13 mouse cellular contexts compared by ENCODE assay signal in genomic region chr10:40190871-40191270, GRCm38 (mm10). TPM values are rescaled to one million over a fixed set of nuclear protein-coding genes. Genes with fewer than 3 reads are reported as not detected.
A peak's percentile ranks its signal among the peaks of the same experiment; 100 is the strongest.
DNase-seq lines count a peak whose midpoint lies in the region; ATAC-seq and TF ChIP-seq lines count a peak whose summit lies in the region.
"Had no signal": no experiment of that assay in that cellular context is flagged by ENCODE, and none has a peak within 500 bp of the region (broad histone marks: within the 10 kb centered on the region; RNA-seq: fewer than 3 reads in every experiment).

No protein-coding gene starts in this region.

- TF ChIP-seq POLR2A in lung, adult 2 months (IDR thresholded peaks at IDR 0.05; ENCODE audit: borderline replicate concordance, extremely low read depth, low read depth, low read length), result no peak
- no peak for TF ChIP-seq POLR2A in bone marrow, adult 2 months (IDR thresholded peaks at IDR 0.05; ENCODE audit: borderline replicate concordance, control insufficient read depth, low read depth, low read length)

- WGBS in lung, adult 2 months, result 61% methylated on average over 8 of the region's 8 CpGs
- WGBS in bone marrow, adult 2 months, result 20% methylated on average over 8 of the region's 8 CpGs
- WGBS in liver, embryonic 12.5 days (ENCODE audit: insufficient replicate concordance), result 47% methylated on average over 8 of the region's 8 CpGs

- H3K9me3 ChIP-seq in liver, embryonic 12.5 days (replicated peaks), result no peaks in the 10 kb centered on the region
- H3K9me3 ChIP-seq: intestine, embryonic 15.5 days; neural tube, embryonic 13.5 days had no signal

- peak overlapping the region; percentile 67 for H3K4me2 ChIP-seq in liver, embryonic 12.5 days

- no peak overlapping the region for H3K4me3 ChIP-seq in lung, adult 2 months (replicated peaks; ENCODE audit: extremely low read depth, low read depth, low read length)
- peak overlapping the region; percentile 9 for H3K4me3 ChIP-seq in bone marrow, adult 2 months (replicated peaks; ENCODE audit: control insufficient read depth, low read depth, low read length)
- H3K4me3 ChIP-seq in liver, embryonic 12.5 days, result peak overlapping the region; percentile 34; the same call in 1 of the 2 replicates

- H3K27me3 ChIP-seq in liver, embryonic 12.5 days (replicated peaks), result peaks cover 23% of the 10 kb centered on the region
- H3K27me3 ChIP-seq: intestine, embryonic 15.5 days; neural tube, embryonic 13.5 days had no signal

- no peak for ATAC-seq in liver, embryonic 12.5 days
- ATAC-seq in erythroid progenitor cell, adult 5-6 weeks (replicated peaks; ENCODE audit: low FRiP score, poor library complexity, severe bottlenecking), result no peak
- ATAC-seq: forebrain, embryonic 16.5 days; intestine, embryonic 15.5 days had no signal

- H3K4me1 ChIP-seq in lung, adult 2 months (ENCODE audit: control insufficient read depth, insufficient read depth, low read length), result no peaks in the 10 kb centered on the region
- H3K4me1 ChIP-seq in bone marrow, adult 2 months (ENCODE audit: control insufficient read depth, insufficient read depth, low read length), result peaks cover 7% of the 10 kb centered on the region; the same call in 1 of the 2 replicates
- peaks cover 36% of the 10 kb centered on the region for H3K4me1 ChIP-seq in liver, embryonic 12.5 days
- H3K4me1 ChIP-seq: intestine, embryonic 15.5 days had no signal

- no peaks in the 10 kb centered on the region for H3K36me3 ChIP-seq in liver, embryonic 12.5 days
- H3K36me3 ChIP-seq: intestine, embryonic 15.5 days; neural tube, embryonic 13.5 days had no signal

- TF ChIP-seq CTCF in lung, adult 2 months (IDR thresholded peaks at IDR 0.05; ENCODE audit: insufficient read depth, low read length), result 0 out of 2 replicates have a peak, but pooled peaks have one; percentile 6
- peak; percentile 35; the same call in 1 of the 2 replicates for TF ChIP-seq CTCF in bone marrow, adult 2 months (IDR thresholded peaks at IDR 0.05; ENCODE audit: control insufficient read depth, insufficient read depth, low read length)

- H3K9ac ChIP-seq in liver, embryonic 12.5 days, result peak overlapping the region; percentile 45; the same call in 1 of the 2 replicates
- H3K9ac ChIP-seq: neural tube, embryonic 13.5 days had no signal

- DNase-seq in lung, adult 2 months, result no peak
- no peak for DNase-seq in lung, postnatal 14 days
- DNase-seq in thymus, postnatal 0 days (ENCODE audit: low spot score), result peak; percentile 58
- no peak for DNase-seq in frontal cortex, postnatal 14 days (ENCODE audit: low spot score in 2 of 2)
- no peak for DNase-seq in layer of hippocampus, postnatal 25 days (ENCODE audit: extremely low spot score in 1 of 2, low spot score in 1 of 2)
- DNase-seq: adrenal gland, postnatal 10 days had no signal

- no peak overlapping the region for H3K27ac ChIP-seq in bone marrow, adult 2 months (ENCODE audit: control insufficient read depth, insufficient read depth, low read depth, low read length, poor library complexity)
- H3K27ac ChIP-seq in liver, embryonic 12.5 days, result no peak overlapping the region
- H3K27ac ChIP-seq: intestine, embryonic 15.5 days; macrophage; neural tube, embryonic 13.5 days had no signal

RNA-seq across cellular contexts. Expression of gene Slc16a10, which starts 48.8 kb away (rescaled TPM):
- 11.3 and 20.7 TPM in 2 replicates for polyA plus RNA-seq in lung, adult 2 months (2012; rRNA removed)
- polyA plus RNA-seq in bone marrow, adult 2 months (2011; ENCODE audit: insufficient read depth, insufficient read length, low replicate concordance, missing spikeins), result 24.6 and 48.9 TPM in 2 replicates
- polyA plus RNA-seq in liver, embryonic 12.5 days (2016; fragmentation: Nextera tagmentation; extraction: Ambion mirVana), result 93.9 and 99.9 TPM in 2 replicates
- 26.5 and 31.2 TPM in 2 replicates for polyA plus RNA-seq in thymus, postnatal 0 days (2015; fragmentation: Nextera tagmentation; extraction: Ambion mirVana)
- total RNA-seq in erythroid progenitor cell, adult 5-6 weeks (2015; ENCODE audit: low replicate concordance), result 431 and 444 TPM in 2 replicates
- 329 and 368 TPM in 2 replicates for total RNA-seq in erythroid progenitor cell, adult 5-6 weeks (2017; ENCODE audit: low replicate concordance)
- 1 to 10 TPM; 2.9 to 3.1 TPM for total RNA-seq in layer of hippocampus, postnatal 25 days (2021)

RNA-seq across cellular contexts. Expression of gene Rpf2, which starts 56.0 kb away (rescaled TPM):
- 1.5 and 2.2 TPM in 2 replicates for polyA plus RNA-seq in lung, adult 2 months (2012; rRNA removed)
- 35.0 and 54.0 TPM in 2 replicates for polyA plus RNA-seq in bone marrow, adult 2 months (2011; ENCODE audit: insufficient read depth, insufficient read length, low replicate concordance, missing spikeins)
- 71.2 and 72.4 TPM in 2 replicates for polyA plus RNA-seq in liver, embryonic 12.5 days (2016; fragmentation: Nextera tagmentation; extraction: Ambion mirVana)
- polyA plus RNA-seq in thymus, postnatal 0 days (2015; fragmentation: Nextera tagmentation; extraction: Ambion mirVana), result 94.7 and 98.0 TPM in 2 replicates
- total RNA-seq in erythroid progenitor cell, adult 5-6 weeks (2015; ENCODE audit: low replicate concordance), result 13.0 and 15.5 TPM in 2 replicates
- 18.4 and 19.4 TPM in 2 replicates for total RNA-seq in erythroid progenitor cell, adult 5-6 weeks (2017; ENCODE audit: low replicate concordance)
- 10 to 100 TPM; 22.2 TPM for total RNA-seq in layer of hippocampus, postnatal 25 days (2021)

Comparison
In these comparisons a context has a peak if more than half of its experiments do, and no peak if none do; other contexts are left out.
1. RNA of gene Rpf2, which starts 56.0 kb away (polyA plus RNA-seq): 94.7 to 98.0 TPM in thymus, postnatal 0 days, 71.2 to 72.4 TPM in liver, embryonic 12.5 days and 35.0 to 54.0 TPM in bone marrow, adult 2 months; 1.5 to 2.2 TPM in lung, adult 2 months; every median in the first group is over 10 times any median in the second.